Mouse (Mus musculus) ovary, adult 18-20 months (tissue): ENCODE data around the gene Mapt.

Experiments used
- DNase-seq: peaks from one replicate; pipeline ENCODE4 v3.0.0; 2022; ENCODE audit warnings: low spot score, mixed read lengths

The Mapt gene

GRCm38 (mm10) chr11:104278222-104278621 lies 47.0 kb downstream of the Mapt start:
- no peak for DNase-seq

DNA sequence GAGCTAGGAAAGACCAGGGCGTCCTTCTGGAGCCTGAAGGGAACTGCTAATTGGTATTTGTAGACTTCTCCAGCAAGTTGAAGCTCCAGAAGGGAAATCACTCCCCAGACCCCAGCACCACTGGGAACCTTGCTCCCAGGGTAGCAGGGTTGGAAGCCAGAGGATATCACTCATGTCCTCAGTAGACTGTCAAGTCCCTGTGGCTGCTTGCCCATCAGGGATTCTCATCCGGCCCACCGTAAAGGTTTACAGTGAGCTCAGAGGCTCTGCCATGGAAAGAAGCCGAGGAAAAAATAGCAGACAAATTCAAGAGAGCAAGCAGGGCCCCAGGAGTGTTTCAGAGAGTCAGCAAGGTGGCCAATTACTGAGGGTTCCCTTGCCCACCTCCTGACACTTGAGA lies 47.9 kb downstream of the Mapt start:
- DNase-seq: no peak

DNA sequence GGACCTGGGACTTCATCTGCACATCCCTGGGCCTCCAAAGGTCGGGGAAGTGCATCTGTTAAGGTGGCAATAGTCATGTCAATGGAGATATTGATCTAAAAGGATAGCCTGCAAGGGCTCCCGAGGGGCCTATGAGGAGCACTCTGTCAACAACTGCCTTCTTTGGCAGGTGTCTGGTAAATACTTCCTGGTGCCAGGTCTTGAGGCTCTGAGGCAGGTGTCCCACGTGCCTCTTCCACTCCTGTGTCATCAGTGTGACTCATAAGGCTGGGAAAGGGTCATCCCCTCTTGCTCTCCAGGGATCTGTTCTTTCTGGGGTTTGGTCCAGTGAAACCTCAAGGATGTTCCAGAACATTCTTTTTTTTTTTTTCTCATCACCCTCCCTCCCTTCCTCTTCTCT lies 48.3 kb downstream of the Mapt start:
- DNase-seq: no peak

DNA sequence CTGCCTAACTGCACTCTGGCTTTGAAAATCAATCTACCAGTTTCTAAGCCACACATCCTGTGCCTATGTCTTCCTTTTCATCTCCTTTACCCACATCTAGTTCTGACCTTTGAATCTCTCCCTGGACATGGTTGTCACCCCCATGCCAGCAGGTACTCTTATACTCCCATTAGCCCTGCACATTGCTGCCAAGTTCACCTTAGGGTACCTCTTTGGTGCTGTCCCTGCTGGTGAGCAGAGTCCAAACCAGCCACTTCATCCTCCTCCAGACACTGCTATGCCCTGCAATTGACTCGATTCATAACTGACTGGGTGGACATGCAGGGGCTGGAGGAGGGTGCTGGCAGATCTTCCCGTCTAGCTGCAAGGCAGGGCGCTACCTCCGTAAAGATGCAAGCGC lies 50.3 kb downstream of the Mapt start:
- no peak for DNase-seq

DNA sequence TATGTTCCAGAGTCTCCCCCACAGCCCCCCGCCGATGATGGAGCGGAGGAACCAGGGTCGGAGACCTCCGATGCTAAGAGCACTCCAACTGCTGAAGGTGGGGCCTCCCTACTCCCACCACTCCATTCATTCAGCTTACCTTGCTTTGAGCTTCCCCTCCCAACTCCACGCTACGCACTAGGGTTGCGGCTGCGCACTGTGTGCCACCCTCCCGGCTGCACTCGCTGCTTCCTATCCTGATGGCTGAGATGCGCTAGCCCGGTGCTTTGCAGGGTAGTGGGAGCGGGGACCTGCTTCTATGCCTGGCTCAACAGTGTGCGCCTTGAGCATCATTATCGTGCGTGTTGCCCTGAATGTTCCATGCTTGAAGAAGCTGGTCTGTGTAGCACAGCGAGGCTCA lies 55.9 kb downstream of the Mapt start:
- DNase-seq: no peak

- DNase-seq: no peak
These were observed 57.6 kb downstream of the Mapt start for GRCm38 (mm10) chr11:104288835-104289198.

DNA sequence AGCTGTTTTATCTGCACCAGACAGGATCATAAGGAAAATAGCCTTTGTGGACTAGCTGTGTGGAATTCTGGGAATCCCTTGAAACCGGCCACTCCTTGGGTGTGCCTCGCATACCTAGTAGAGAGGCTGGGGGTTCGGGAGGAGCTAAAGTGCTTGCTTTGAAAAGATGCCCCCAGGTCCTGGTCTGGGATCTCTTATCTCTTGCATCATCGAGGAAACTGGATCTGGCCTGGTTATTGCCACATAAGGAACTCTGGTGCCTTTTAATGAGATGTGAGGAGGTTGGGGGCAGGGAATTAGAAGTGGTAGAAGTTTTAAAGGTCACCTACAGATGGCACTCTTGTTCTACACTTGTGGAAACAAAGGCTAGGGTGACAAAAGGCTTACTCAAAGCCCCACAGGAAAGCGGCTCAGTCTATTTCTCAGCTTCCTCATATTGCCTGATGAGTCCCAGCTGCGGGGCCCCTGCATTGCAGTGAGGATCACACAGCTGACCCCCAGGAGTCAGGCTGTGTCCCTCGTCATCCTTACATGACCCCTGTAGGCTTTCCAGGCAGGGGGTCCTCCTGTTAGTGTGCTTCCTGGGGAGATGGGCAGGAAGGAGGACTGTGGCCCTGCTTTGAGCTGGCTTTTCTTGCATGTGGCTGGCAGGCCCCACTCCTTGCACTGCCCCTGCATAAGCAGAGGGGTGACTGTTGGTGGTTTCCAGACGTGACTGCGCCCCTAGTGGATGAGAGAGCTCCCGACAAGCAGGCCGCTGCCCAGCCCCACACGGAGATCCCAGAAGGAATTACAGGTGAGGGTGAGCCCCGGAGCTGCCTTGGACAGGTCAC lies 58.2 kb downstream of the Mapt start:
- DNase-seq: peak; percentile 22

GRCm38 (mm10) chr11:104292443-104293220 lies 61.4 kb downstream of the Mapt start:
- DNase-seq: no peak

DNA sequence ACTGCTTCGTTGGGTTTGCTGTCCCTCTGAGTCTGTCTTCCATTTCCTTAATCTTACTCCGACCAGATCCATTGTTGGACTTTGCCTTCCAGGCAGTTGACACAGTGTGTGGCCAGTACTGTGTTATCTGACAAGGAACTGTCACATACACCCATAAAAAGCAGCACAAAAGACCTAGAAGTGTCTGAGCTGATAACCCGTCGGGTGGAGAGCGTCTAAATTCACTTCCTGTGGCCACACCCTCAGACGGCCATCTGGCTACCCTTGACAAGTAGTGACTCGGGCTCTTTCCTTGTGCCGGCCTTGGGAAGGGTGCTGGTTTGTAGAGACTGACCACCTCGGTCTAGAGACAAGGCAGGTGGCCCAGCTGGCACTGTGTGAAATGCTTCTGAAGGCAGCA lies 62.1 kb downstream of the Mapt start:
- no peak for DNase-seq

DNA sequence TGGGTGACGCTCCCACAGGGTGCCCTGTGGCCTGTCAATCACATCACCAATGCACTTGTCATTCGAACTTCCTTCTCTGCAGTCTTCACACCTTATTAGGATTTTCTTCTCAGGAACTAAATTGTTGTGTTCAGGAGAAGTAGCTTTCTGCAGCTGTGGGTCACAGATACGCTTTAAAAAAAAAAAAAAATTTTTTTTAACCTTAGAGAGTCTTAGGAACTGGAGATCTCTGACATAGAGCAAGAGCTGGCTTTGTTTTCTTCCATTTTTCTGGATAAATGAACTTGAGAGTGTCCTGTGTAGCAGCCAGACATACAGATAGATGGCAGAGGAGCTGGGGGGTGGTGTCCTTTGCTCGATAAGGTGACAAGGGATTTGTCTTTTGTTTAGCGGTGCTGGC lies 64.0 kb downstream of the Mapt start:
- no peak for DNase-seq

DNA sequence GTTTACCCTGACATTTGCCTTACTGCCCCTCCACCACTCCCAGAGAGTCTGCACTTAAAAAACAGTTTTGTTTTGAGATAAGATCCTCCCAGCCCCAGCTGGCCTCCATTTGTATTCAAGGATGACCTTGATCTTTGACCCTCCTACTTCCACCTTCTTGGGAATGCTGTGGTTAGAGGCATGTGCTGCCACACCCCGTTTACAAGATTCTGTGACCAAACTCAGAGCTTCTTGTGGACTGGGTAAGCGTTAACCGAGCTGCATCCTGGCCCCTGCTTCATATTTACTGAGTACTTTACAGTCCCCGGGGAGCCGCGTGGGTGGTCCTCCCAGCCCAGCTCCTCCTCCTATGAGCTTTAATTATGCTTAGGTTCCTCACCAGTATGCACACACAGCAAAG lies 64.5 kb downstream of the Mapt start:
- no peak for DNase-seq

DNA sequence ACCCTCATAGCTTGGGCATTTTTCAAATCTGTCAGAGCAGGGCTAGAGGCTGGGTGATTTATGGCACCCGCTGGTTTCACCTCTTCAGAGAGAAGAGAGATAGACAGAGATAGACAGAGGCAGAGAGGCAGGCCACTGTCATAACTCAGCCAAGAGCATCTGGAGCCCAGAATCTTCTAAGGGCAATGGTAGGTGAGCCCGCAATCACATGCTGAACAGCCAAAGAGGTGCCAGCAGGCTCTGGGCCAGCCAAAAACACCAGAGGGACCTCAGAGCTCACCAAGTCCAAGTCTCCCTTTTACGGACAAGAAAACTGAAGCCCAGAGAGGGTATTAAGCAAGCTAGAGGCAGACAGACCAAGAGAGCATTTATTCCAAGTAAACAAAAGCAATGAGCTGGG lies 66.5 kb downstream of the Mapt start:
- no peak for DNase-seq

DNA sequence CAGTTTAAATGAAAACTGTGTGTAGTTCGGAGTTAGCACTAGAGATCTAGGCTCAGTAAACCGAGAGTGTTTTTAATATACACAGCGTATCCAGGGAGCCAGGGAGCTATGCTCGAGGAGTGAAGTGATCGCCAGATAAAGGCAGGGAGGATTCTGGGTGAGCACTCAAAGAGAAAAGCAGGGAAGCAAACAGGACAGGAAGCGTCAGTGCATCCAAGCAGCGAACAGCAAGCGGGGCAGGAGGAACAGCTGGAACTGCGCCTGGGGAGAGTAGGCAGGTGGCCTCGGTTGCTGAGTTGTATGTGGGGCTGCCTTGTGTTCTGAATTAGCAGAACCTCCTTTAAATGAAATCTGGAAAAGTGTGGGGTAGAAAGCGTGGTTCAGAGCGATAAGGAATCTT lies 71.4 kb downstream of the Mapt start:
- no peak for DNase-seq

DNA sequence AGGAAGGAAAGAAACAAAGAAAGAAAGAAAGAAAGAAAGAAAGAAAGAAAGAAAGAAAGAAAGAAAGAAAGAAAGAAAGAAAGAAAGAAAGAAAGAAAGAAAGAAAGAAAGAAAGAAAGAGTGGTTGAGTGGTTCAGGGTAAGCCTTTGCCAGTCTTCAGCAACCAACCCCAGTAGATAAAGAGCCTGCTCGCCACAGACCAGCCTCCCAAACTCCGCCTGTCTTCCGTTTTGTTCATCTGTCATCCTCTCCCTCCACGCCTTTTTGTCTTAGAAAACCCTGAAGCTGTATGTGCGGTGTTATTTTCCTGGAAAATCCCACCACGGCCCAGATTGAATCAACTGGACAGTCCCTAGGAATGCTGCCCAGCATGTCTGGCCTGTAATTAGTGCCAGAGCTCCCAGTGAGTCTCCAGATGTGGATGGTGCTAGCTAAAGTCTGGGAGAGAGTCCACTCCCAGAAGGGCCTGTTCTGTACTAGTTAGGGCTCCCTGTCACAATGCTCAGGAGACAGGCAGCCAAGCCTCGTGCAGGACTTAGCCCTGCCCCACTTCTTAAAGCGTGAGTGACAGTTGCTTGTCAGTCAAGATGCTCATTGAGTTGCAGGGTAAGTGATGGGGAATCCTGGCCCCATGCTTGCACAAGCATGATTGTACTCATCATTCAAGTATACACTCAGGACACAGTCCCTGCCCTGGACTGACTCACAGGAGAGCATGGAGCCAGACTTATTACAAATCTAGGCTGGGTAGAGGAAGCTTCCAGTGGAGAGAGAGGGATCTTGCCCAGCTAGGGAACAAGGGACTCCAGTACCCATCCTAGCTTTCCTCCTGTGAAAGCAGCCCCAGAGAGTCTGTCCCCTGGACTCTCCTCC lies 72.1 kb downstream of the Mapt start:
- no peak for DNase-seq

- DNase-seq: no peak
These were observed 74.5 kb downstream of the Mapt start for GRCm38 (mm10) chr11:104305711-104306110.

GRCm38 (mm10) chr11:104306483-104306882 lies 75.3 kb downstream of the Mapt start:
- DNase-seq: no peak

DNA sequence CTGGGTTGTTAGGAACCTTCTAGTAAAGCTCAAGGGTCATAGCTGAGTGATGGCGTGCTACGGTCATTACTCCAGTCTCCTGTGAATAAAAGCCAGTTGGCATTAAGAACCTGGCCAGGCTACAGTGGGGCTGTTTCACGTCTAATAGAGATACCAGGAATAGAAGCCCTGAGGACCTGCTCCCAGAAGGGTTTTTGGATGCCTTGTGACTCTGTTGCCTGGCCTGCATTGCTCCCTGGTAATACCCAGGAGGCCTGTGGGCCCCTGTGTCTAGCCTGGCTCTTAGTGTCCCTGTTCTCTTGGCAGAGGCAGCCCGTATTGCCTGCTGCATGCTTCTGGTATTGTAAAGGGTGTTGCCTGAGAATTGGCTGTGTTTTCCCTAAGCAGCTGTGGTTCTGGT lies 75.9 kb downstream of the Mapt start:
- no peak for DNase-seq

GRCm38 (mm10) chr11:104309377-104310225 lies 78.4 kb downstream of the Mapt start:
- DNase-seq: no peak

DNA sequence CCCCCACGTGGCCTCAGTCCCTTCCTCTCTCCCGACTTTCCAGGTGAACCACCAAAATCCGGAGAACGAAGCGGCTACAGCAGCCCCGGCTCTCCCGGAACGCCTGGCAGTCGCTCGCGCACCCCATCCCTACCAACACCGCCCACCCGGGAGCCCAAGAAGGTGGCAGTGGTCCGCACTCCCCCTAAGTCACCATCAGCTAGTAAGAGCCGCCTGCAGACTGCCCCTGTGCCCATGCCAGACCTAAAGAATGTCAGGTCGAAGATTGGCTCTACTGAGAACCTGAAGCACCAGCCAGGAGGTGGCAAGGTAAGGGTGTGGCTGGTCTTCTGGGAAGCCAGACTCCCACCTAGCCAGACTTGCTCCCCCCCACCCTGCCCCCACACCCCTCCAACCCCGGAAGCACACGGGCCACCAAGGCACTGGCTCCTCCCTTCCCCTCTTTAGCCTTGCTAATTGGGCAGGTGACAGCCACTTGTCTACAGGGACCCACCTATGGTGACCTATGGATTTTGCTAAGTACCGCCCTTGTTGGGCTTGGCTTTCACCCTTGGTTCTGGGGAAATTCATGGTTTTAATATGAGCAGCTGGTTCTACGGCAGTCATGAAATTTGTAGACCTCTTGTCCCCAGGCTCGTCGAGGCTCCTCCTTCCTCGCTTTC lies 79.2 kb downstream of the Mapt start:
- DNase-seq: no peak

- DNase-seq: no peak
These were observed 80.5 kb downstream of the Mapt start for GRCm38 (mm10) chr11:104311643-104312042.

GRCm38 (mm10) chr11:104315703-104316102 lies 84.5 kb downstream of the Mapt start:
- DNase-seq: peak; percentile 33
